Mouse (Mus musculus) hindbrain, embryonic 11.5 days (tissue): ENCODE results near the gene Gstm2. TPM values are rescaled to one million over a fixed set of nuclear protein-coding genes. Genes with fewer than 3 reads are reported as not detected.
"Not testable (repeated sequence)": the region's sequence is repeated elsewhere in the genome, so short reads cannot be mapped to it uniquely, and the experiment has no call there.

ENCODE experiments used
- ATAC-seq: fragments of 200-750 bp; cut with Nextera tagmentation; 2 replicates; pipeline ENCODE4 v1.8.0; 2017; ENCODE audit warnings: mild to moderate bottlenecking, moderate TSS enrichment, moderate library complexity; ENCODE audit not compliant: low FRiP score
- DNase-seq: peaks from one replicate; pipeline ENCODE4 v3.0.0-alpha.2; 2015; ENCODE audit warnings: low spot score
- H3K27ac ChIP-seq: fragments of 300-500 bp; sonication (generic); 2 replicates; pipeline ENCODE4 v1.5.1; 2014; ENCODE audit warnings: mild to moderate bottlenecking, low read depth, low read length
- H3K27me3 ChIP-seq: fragments of 300-500 bp; sonication (generic); 2 replicates; pipeline ENCODE4 v1.6.1; 2014; ENCODE audit warnings: mild to moderate bottlenecking, low read length, moderate library complexity, mixed read lengths; ENCODE audit not compliant: control insufficient read depth, insufficient read depth
- H3K36me3 ChIP-seq: fragments of 300-500 bp; sonication (generic); 2 replicates; pipeline ENCODE4 v1.6.1; 2014; ENCODE audit warnings: mild to moderate bottlenecking, low read length, moderate library complexity, mixed read lengths; ENCODE audit not compliant: control insufficient read depth, insufficient read depth
- H3K4me1 ChIP-seq: fragments of 300-500 bp; sonication (generic); replicated peaks from 2 replicates; pipeline ENCODE4 v1.6.1; 2014; ENCODE audit warnings: low read length, mixed read lengths; ENCODE audit not compliant: control insufficient read depth, insufficient read depth
- H3K4me2 ChIP-seq: fragments of 300-500 bp; sonication (generic); replicated peaks from 2 replicates; pipeline ENCODE4 v1.6.1; 2014; ENCODE audit warnings: mild to moderate bottlenecking, low read depth, low read length
- H3K4me3 ChIP-seq: fragments of 300-500 bp; sonication (generic); 2 replicates; pipeline ENCODE4 v1.5.1; 2014; ENCODE audit warnings: low read depth, low read length
- H3K9ac ChIP-seq: fragments of 300-500 bp; sonication (generic); 2 replicates; pipeline ENCODE4 v1.6.1; 2014; ENCODE audit warnings: low read depth, low read length
- H3K9me3 ChIP-seq: fragments of 300-500 bp; sonication (generic); 2 replicates; pipeline ENCODE4 v1.6.1; 2016; ENCODE audit warnings: low read length; ENCODE audit not compliant: control insufficient read depth
- WGBS: fragments of 180-500 bp; shearing (Covaris S2); extraction: QIAGEN DNeasy Blood & Tissue Kit; methylation state at CpG from one replicate; pipeline ENCODE4 v1.1.7; 2014; 5-methylcytosine and 5-hydroxymethylcytosine counted together
- polyA plus RNA-seq: library from polyadenylated mRNA; unstranded; fragments of >200 nt; fragmentation: Nextera tagmentation; extraction: Ambion mirVana; gene quantifications from 2 replicates; pipeline ENCODE4 v1.2.1, GENCODE M21; 2014

Gstm2 gene
- polyA plus RNA-seq, 1 experiment from 2014 or later = 23.1 TPM

DNA sequence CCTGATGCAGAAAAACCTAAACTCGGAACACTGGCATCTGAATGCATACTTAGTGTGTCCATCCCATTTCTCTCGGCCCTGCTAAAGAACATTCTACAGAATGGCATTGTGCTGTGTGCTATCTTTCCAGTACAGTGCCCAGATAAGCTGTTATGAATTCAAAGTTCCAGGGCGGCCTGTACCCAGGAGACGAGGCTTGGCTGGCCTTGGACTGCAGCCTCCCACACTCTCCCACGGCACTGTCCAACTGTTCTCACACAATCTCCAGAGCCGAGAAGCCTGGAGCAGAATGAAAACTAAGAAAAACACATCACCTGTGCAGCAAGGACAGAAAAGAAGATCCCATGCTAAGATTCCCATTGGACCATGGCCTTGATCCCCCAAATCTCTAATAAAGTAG, 3.5 kb downstream of the Gstm2 start:
- Histone ChIP-seq H3K9ac (no peak overlapping the region), H3K4me3 (no peak overlapping the region), H3K36me3 (no peaks in the 10 kb centered on the region), H3K27me3 (no peaks in the 10 kb centered on the region), H3K27ac (no peak overlapping the region), H3K4me1 (no peaks in the 10 kb centered on the region), H3K9me3 (no peaks in the 10 kb centered on the region), H3K4me2 (no peak overlapping the region)
- DNase-seq (no peak), ATAC-seq (no peak)
- WGBS = 85% methylated on average over 6 of the region's 6 CpGs

DNA sequence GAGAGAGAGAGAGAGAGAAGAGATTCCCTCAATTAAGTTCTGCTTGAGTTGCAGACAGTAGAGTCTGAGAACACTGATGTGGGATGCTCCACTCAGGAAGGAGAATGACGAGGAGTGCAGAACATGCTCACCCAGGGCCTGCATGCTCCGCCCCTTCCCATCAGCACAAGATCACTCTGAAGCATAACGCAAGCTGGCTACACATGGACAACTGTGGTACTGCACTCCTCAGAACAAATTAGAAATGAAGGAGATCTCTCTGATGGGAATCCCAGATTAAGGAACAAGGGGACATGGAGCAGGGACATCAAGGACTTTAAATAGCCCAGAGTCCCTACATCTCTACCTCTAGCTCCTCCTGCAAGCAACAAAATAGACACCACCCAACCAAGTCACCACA, 5.0 kb downstream of the Gstm2 start:
- H3K27ac ChIP-seq = no peak overlapping the region
- ATAC-seq = no peak
- DNase-seq = no peak
- H3K4me3 ChIP-seq = no peak overlapping the region
- no peaks in the 10 kb centered on the region for H3K27me3 ChIP-seq
- H3K36me3 ChIP-seq = no peaks in the 10 kb centered on the region
- no peak overlapping the region for H3K9ac ChIP-seq
- no peaks in the 10 kb centered on the region for H3K4me1 ChIP-seq
- H3K9me3 ChIP-seq = no peaks in the 10 kb centered on the region
- WGBS = 80% methylated on average over 3 of the region's 3 CpGs
- H3K4me2 ChIP-seq = no peak overlapping the region

DNA sequence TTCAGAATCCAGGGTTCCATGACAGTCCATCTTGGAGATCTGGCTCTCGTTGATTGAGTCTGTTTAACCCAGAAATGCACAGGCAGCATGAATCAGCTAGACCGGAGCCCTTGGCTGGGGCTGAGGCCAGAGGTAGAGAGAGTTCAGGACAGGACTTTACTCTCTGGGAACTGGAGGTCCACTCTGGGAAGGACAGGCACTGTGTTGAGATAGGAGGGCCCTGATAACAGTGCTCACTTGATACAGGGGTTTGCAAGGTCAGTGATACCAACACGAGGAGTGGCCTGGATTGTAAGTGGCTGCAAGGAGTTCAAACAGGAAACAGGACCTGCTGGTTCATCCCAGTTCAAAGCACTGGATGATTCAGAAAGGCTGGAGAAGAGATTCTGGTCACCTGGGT, 8.6 kb downstream of the Gstm2 start:
- Histone ChIP-seq H3K4me1 (no peaks in the 10 kb centered on the region), H3K4me2 (no peak overlapping the region), H3K4me3 (no peak overlapping the region), H3K9ac (no peak overlapping the region), H3K27ac (no peak overlapping the region), H3K36me3 (no peaks in the 10 kb centered on the region), H3K9me3 (no peaks in the 10 kb centered on the region), H3K27me3 (no peaks in the 10 kb centered on the region)
- DNase-seq (no peak), ATAC-seq (no peak)
- WGBS = 91% methylated on average over 3 of the region's 3 CpGs

DNA sequence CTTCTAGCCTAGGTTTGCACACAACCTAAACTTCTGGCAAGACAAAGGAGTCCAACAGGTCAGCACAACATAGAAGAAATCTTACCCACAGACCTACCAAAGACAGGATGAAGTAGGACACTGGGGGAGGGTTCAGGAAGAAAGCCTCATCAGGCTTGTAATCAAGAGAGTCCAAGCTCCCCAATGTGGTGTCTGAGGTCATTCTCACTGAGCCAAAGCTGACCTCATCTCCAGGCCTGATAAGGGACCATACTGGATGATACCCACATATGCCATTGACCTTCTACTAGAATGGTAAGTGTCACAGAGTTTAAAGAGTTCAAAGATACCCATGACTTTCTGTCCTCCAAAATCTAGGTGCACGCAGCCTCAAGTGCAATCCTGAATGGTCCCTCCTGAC, 12.0 kb downstream of the Gstm2 start:
- no peak overlapping the region for H3K4me2 ChIP-seq
- H3K9me3 ChIP-seq = no peaks in the 10 kb centered on the region
- no peak overlapping the region for H3K4me3 ChIP-seq
- no peaks in the 10 kb centered on the region for H3K4me1 ChIP-seq
- no peaks in the 10 kb centered on the region for H3K27me3 ChIP-seq
- no peak for DNase-seq
- ATAC-seq = no peak
- 90% methylated on average over 1 of the region's 1 CpGs for WGBS
- H3K27ac ChIP-seq = no peak overlapping the region
- no peaks in the 10 kb centered on the region for H3K36me3 ChIP-seq
- no peak overlapping the region for H3K9ac ChIP-seq

DNA sequence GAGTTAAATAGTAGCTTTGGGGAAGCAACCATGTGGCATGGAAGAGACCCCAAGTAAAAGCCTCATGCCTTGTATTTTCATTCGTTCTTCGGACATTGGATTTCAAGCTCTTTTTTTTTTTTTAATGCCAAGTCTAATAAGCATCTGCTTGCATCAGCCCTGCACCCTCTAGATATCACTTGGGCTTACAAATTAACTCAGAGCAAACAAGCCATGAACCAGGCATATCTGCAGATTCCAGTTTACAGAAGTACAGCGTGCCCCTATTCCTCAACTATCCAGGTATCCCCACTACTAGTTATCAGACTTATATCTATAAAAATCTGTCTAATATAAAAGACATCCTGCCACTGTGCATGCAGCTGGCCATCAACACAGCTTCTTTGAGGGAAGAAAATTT, 14.2 kb downstream of the Gstm2 start:
- 92% methylated on average over 3 of the region's 3 CpGs for WGBS
- no peak for ATAC-seq
- DNase-seq = no peak
- H3K4me2 ChIP-seq = no peak overlapping the region
- H3K4me3 ChIP-seq = no peak overlapping the region
- no peaks in the 10 kb centered on the region for H3K4me1 ChIP-seq
- no peaks in the 10 kb centered on the region for H3K36me3 ChIP-seq
- H3K9ac ChIP-seq = no peak overlapping the region
- no peak overlapping the region for H3K27ac ChIP-seq
- no peaks in the 10 kb centered on the region for H3K27me3 ChIP-seq
- H3K9me3 ChIP-seq = no peaks in the 10 kb centered on the region

DNA sequence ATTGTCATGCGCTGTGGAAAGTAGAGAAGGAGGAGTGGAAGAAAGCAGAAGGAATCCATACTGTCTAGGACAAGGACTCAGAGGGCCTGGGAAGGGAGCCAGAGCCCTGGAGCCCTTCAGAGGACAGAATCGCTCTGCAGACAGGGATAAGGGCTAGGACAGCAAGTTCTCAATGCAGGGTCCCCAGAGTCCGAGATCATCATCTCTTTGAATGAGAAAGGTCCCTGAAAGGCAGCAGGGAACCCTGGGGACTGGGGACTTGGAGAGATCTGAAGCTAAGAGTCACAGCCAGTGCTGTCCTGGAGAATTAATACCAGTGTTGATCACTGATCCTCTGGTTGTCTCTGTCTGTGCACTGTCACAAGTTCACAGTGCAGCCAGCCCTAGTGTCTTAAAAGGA, 15.2 kb downstream of the Gstm2 start:
- H3K4me2 ChIP-seq, H3K27ac ChIP-seq, H3K36me3 ChIP-seq, H3K4me3 ChIP-seq, ATAC-seq, H3K9ac ChIP-seq, H3K9me3 ChIP-seq, H3K27me3 ChIP-seq, H3K4me1 ChIP-seq, DNase-seq: not testable (repeated sequence)
- WGBS = 55% methylated on average over 3 of the region's 3 CpGs

DNA sequence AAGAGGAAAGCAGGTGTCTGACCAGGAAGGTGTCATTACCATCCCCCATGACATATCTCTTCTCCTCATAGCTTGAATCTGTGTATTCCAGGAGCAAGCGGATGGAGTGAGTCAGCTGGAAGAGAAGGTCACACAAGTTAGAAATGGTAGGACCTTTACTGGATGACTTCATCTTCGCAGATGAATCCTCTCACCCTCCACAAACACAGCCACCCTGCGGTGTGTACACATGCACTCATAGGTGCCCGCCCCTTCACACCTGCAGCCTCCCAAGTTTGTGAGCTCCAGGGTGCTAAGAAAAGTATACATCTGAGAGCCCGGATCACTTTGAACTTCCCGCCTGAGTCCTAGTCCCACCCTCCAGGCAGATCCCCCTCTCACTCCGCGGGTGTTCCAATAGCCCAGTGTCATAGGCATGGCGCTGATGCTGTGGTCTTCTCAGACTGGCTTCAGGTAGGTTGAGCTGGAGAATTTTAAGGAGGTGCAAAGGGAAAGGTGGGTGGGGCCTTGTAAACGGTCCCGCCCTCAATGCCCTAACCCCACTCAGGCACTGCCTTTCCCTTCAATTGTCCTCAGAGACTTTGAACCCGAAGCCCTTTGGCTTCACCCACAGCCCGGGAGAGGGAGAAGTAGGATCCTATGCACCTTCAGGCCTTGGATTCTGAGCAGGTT, 17.4 kb downstream of the Gstm2 start, which contains the start of gene Gstm3:
Gene Gstm3, minus strand, starts transcription at position 560 of the 672 bp plus-strand sequence.
- Histone ChIP-seq H3K27ac (no peak within 1 kb of the TSS), H3K9me3 (no peaks in the 10 kb centered on the region), H3K4me3 (no peak within 1 kb of the TSS), H3K9ac (no peak within 1 kb of the TSS), H3K4me1 (no peaks in the 10 kb centered on the region), H3K27me3 (no peaks in the 10 kb centered on the region), H3K36me3 (no peaks in the 10 kb centered on the region), H3K4me2 (no peak within 1 kb of the TSS)
- no peak for ATAC-seq
- WGBS = 60% methylated on average over 13 of the region's 13 CpGs
- DNase-seq = no peak

DNA sequence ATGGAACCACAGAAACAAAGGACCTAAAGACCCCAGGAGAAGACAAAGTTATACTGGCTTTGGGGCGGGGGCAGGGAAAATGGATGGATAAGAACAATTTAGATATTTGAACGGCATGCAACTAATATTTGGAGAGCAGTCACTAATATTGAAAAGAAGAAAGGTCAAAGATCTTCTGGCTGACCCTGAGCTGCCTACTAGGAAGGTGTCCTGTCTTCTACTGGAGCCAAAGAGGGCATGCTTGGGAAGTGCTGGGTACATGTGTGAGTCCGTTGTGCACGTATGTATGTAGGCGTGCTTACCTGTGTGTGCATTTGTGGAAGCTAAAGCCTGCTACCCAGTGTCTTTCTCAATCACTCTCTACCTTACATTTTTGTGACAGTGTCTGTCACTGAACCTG, 19.6 kb downstream of the Gstm2 start:
- ATAC-seq (no peak), DNase-seq (no peak)
- Histone ChIP-seq H3K4me2 (no peak overlapping the region), H3K27me3 (no peaks in the 10 kb centered on the region), H3K36me3 (no peaks in the 10 kb centered on the region), H3K4me3 (no peak overlapping the region), H3K4me1 (no peaks in the 10 kb centered on the region), H3K27ac (no peak overlapping the region), H3K9ac (no peak overlapping the region), H3K9me3 (no peaks in the 10 kb centered on the region)
- WGBS = 93% methylated on average over 5 of the region's 5 CpGs

DNA sequence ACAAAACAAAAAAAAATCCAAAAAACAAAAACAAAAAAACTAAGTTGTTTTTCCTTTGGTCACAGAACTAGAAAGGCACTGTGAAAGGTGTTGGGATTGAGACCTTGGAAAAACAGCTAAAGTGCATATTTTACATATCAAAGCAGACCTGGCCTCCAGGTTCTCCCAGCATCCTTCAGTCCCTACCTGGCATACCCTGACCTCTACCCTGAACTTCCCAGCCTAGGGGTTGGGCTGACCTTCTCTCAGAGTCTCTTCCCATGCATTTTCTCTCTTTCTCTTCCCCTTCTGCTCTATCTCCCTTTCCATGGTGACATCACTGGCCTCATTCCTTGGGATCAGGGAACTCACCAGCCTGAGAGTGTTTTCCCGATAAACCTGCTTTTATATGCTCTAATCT, 20.7 kb downstream of the Gstm2 start:
- ATAC-seq (no peak), DNase-seq (no peak)
- no peaks in the 10 kb centered on the region for H3K36me3 ChIP-seq
- no peak overlapping the region for H3K27ac ChIP-seq
- WGBS = 68% methylated on average over 1 of the region's 1 CpGs
- H3K9ac ChIP-seq = no peak overlapping the region
- H3K4me3 ChIP-seq = no peak overlapping the region
- H3K4me2 ChIP-seq = no peak overlapping the region
- H3K4me1 ChIP-seq = no peaks in the 10 kb centered on the region
- no peaks in the 10 kb centered on the region for H3K27me3 ChIP-seq
- H3K9me3 ChIP-seq = no peaks in the 10 kb centered on the region
